Mouse (Mus musculus) testis, adult 2 months (tissue): ENCODE measurements around the gene 1700017D01Rik.

Experiments
- CTCF ChIP-seq: fragments of 200-500 bp; IDR thresholded peaks from 2 replicates; pipeline ENCODE4 v1.5.1; 2012; ENCODE audit warnings: low read depth, mild to moderate bottlenecking, inconsistent platforms, low read length, moderate library complexity; ENCODE audit not compliant: control insufficient read depth, insufficient read depth, insufficient replicate concordance
- POLR2A ChIP-seq: fragments of 200-500 bp; IDR thresholded peaks from 2 replicates; pipeline ENCODE4 v1.6.1; 2012; ENCODE audit warnings: low read depth, mild to moderate bottlenecking, inconsistent platforms, low read length, moderate library complexity; ENCODE audit not compliant: control insufficient read depth

- TF ChIP-seq POLR2A: no peak
- TF ChIP-seq CTCF: no peak
These were observed 77.8 kb downstream of the 1700017D01Rik start for GRCm38 (mm10) chr19:11052877-11053276.
